9 mouse cellular contexts compared by ENCODE assay signal in genomic region chr6:119186658-119187057, GRCm38 (mm10). TPM values are rescaled to one million over a fixed set of nuclear protein-coding genes. Genes with fewer than 3 reads are reported as not detected.
DNase-seq lines count a peak whose midpoint lies in the region; TF ChIP-seq lines count a peak whose summit lies in the region.
"Had no signal": no experiment of that assay in that cellular context is flagged by ENCODE, and none has a peak within 500 bp of the region (broad histone marks: within the 10 kb centered on the region; RNA-seq: fewer than 3 reads in every experiment).

No protein-coding gene starts in this region.

- no peak for TF ChIP-seq POLR2A in thymus, adult 2 months (IDR thresholded peaks at IDR 0.05; ENCODE audit: control insufficient read depth, extremely low read depth, insufficient read depth, low read length, poor library complexity)

- no peak overlapping the region for H3K27ac ChIP-seq in thymus, adult 2 months (ENCODE audit: control insufficient read depth, insufficient read depth, low read length)
- no peak overlapping the region for H3K27ac ChIP-seq in embryonic facial prominence, embryonic 10.5 days (replicated peaks)
- H3K27ac ChIP-seq: limb, embryonic 15.5 days had no signal

- peak; percentile 52 for DNase-seq in heart, postnatal 4 days
- DNase-seq in heart, postnatal 14 days = no peak
- DNase-seq in thymus, adult 2 months = peak; percentile 11
- no peak for DNase-seq in thymus, postnatal 10 days (ENCODE audit: low spot score in 2 of 2)
- DNase-seq in embryonic facial prominence, embryonic 10.5 days (ENCODE audit: low spot score) = peak; percentile 20
- peak; percentile 59 for DNase-seq in thymus, postnatal 4 days
- no peak for DNase-seq in gastrocnemius, postnatal 36 days
- DNase-seq in adrenal gland, adult 2 months = no peak

- 0 out of 2 replicates have a peak, but pooled peaks cover 8% of the 10 kb centered on the region for H3K36me3 ChIP-seq in thymus, adult 2 months (ENCODE audit: control insufficient read depth, insufficient read depth, low read length)
- peaks cover 32% of the 10 kb centered on the region for H3K36me3 ChIP-seq in embryonic facial prominence, embryonic 10.5 days (replicated peaks)

- H3K27me3 ChIP-seq in thymus, adult 2 months (ENCODE audit: control insufficient read depth, insufficient read depth, low read length) = no peaks in the 10 kb centered on the region
- no peaks in the 10 kb centered on the region for H3K27me3 ChIP-seq in embryonic facial prominence, embryonic 10.5 days (replicated peaks; ENCODE audit: low read depth, poor library complexity, severe bottlenecking)
- H3K27me3 ChIP-seq: limb, embryonic 15.5 days had no signal

- no peaks in the 10 kb centered on the region for H3K4me1 ChIP-seq in thymus, adult 2 months (replicated peaks; ENCODE audit: control insufficient read depth, insufficient read depth, low read length)
- H3K4me1 ChIP-seq in embryonic facial prominence, embryonic 10.5 days = no peaks in the 10 kb centered on the region
- H3K4me1 ChIP-seq: limb, embryonic 15.5 days had no signal

- intact Hi-C loops in heart, postnatal 14 days (cut with DNase I) = loop anchor here (5.0 kb wide), 1 partner anchor 79 kb away; no protein-coding TSS in a partner anchor
- intact Hi-C loops in gastrocnemius, postnatal 36 days (cut with DNase I) = no loop called here

- no peaks in the 10 kb centered on the region for H3K9me3 ChIP-seq in embryonic facial prominence, embryonic 10.5 days
- H3K9me3 ChIP-seq: limb, embryonic 15.5 days had no signal

- H3K4me3 ChIP-seq in thymus, adult 2 months (ENCODE audit: control insufficient read depth, insufficient read depth, low read length) = no peak overlapping the region
- no peak overlapping the region for H3K4me3 ChIP-seq in embryonic facial prominence, embryonic 10.5 days
- H3K4me3 ChIP-seq: limb, embryonic 15.5 days had no signal

- no peak for TF ChIP-seq CTCF in thymus, adult 2 months (IDR thresholded peaks at IDR 0.05; ENCODE audit: borderline replicate concordance, control insufficient read depth, extremely low read depth, insufficient read depth, low read length, poor library complexity)

- WGBS in thymus, adult 2 months = 89% methylated on average over 8 of the region's 8 CpGs
- WGBS in embryonic facial prominence, embryonic 10.5 days = 59% methylated on average over 8 of the region's 8 CpGs

RNA-seq across cellular contexts. Expression of gene Cacna1c, which starts 9.6 kb away (rescaled TPM):
- total RNA-seq in heart, postnatal 4 days (2021) = 100 to 1,000 TPM; 233 to 249 TPM
- 100 to 1,000 TPM; 195 to 220 TPM for total RNA-seq in heart, postnatal 14 days (2021)
- polyA plus RNA-seq in thymus, adult 2 months (2012; rRNA removed) = 0.66 and 4.8 TPM in 2 replicates
- polyA plus RNA-seq in embryonic facial prominence, embryonic 10.5 days (2016; fragmentation: Nextera tagmentation; extraction: Ambion mirVana) = 4.2 and 4.9 TPM in 2 replicates
- 1 to 10 TPM; 1.5 to 2.3 TPM for total RNA-seq in gastrocnemius, postnatal 36 days (2021)
- total RNA-seq in adrenal gland, adult 2 months (2021) = 10 to 100 TPM; 93.5 to 97.5 TPM
- 23.3 and 36.7 TPM in 2 replicates for polyA plus RNA-seq in adrenal gland, adult 2 months (2012; rRNA removed)

RNA-seq across cellular contexts. Expression of gene Dcp1b, which starts 11.6 kb away (rescaled TPM):
- 1 to 10 TPM; 4.4 to 4.5 TPM for total RNA-seq in heart, postnatal 4 days (2021)
- 1 to 10 TPM; 4.0 to 4.4 TPM for total RNA-seq in heart, postnatal 14 days (2021)
- 44.2 and 48.7 TPM in 2 replicates for polyA plus RNA-seq in thymus, adult 2 months (2012; rRNA removed)
- 8.4 and 8.7 TPM in 2 replicates for polyA plus RNA-seq in embryonic facial prominence, embryonic 10.5 days (2016; fragmentation: Nextera tagmentation; extraction: Ambion mirVana)
- total RNA-seq in gastrocnemius, postnatal 36 days (2021) = 1 to 10 TPM; 3.1 to 4.0 TPM
- total RNA-seq in adrenal gland, adult 2 months (2021) = 10 to 100 TPM in 1 of 2 experiments, 1 to 10 TPM in 1; 9.7 to 13.8 TPM
- polyA plus RNA-seq in adrenal gland, adult 2 months (2012; rRNA removed) = 27.4 and 27.8 TPM in 2 replicates

RNA-seq across cellular contexts. Expression of gene Cacna2d4, which starts 49.7 kb away (rescaled TPM):
- not detected for total RNA-seq in heart, postnatal 4 days (2021)
- under 1 TPM in 1 of 2 experiments, not detected in 1; 0.12 TPM for total RNA-seq in heart, postnatal 14 days (2021)
- polyA plus RNA-seq in thymus, adult 2 months (2012; rRNA removed) = 32.8 and 34.8 TPM in 2 replicates
- polyA plus RNA-seq in embryonic facial prominence, embryonic 10.5 days (2016; fragmentation: Nextera tagmentation; extraction: Ambion mirVana) = not detected in 2 replicates
- total RNA-seq in gastrocnemius, postnatal 36 days (2021) = 1 to 10 TPM in 1 of 2 experiments, under 1 TPM in 1; 0.87 to 3.1 TPM
- not detected for total RNA-seq in adrenal gland, adult 2 months (2021)
- 0.06 and 0.39 TPM in 2 replicates for polyA plus RNA-seq in adrenal gland, adult 2 months (2012; rRNA removed)

Comparison
In these comparisons a context has a peak if more than half of its experiments do, and no peak if none do; other contexts are left out.
1. DNase-seq: peak in heart, postnatal 4 days (single experiment), thymus, adult 2 months (single experiment), embryonic facial prominence, embryonic 10.5 days (single experiment) and thymus, postnatal 4 days (single experiment); none in heart, postnatal 14 days (0 of 2), thymus, postnatal 10 days (0 of 2), gastrocnemius, postnatal 36 days (0 of 2) and adrenal gland, adult 2 months (single experiment).
2. RNA of gene Cacna1c, which starts 9.6 kb away (total RNA-seq): 233 to 249 TPM in heart, postnatal 4 days, 195 to 220 TPM in heart, postnatal 14 days and 93.5 to 97.5 TPM in adrenal gland, adult 2 months; 1.5 to 2.3 TPM in gastrocnemius, postnatal 36 days; every median in the first group is over 10 times any median in the second.